Mouse (Mus musculus) forebrain, embryonic 14.5 days (tissue): ENCODE results near the gene Olfr514. TPM values are rescaled to one million over a fixed set of nuclear protein-coding genes. Genes with fewer than 3 reads are reported as not detected.
"Not testable (repeated sequence)": the region's sequence is repeated elsewhere in the genome, so short reads cannot be mapped to it uniquely, and the experiment has no call there.

Experiments
- ATAC-seq: fragments of 200-750 bp; cut with Nextera tagmentation; 2 replicates; pipeline ENCODE4 v1.8.0; 2017; ENCODE audit warnings: mild to moderate bottlenecking, moderate library complexity
- DNase-seq: peaks from one replicate; pipeline ENCODE4 v3.0.0-alpha.2; 2015; ENCODE audit warnings: low spot score
- H3K27ac ChIP-seq: fragments of 300-500 bp; sonication (generic); 2 replicates; pipeline ENCODE4 v1.5.1; 2014; ENCODE audit warnings: low read depth, mild to moderate bottlenecking, control low read depth, low read length, moderate library complexity
- H3K27me3 ChIP-seq: fragments of 300-500 bp; sonication (generic); replicated peaks from 2 replicates; pipeline ENCODE4 v1.6.1; 2014; ENCODE audit warnings: low read length, control low read depth, mixed read lengths; ENCODE audit not compliant: control insufficient read depth, insufficient read depth
- H3K36me3 ChIP-seq: fragments of 300-500 bp; sonication (generic); 2 replicates; pipeline ENCODE4 v1.6.1; 2014; ENCODE audit warnings: low read length, control low read depth; ENCODE audit not compliant: control insufficient read depth, insufficient read depth
- H3K4me1 ChIP-seq: fragments of 300-500 bp; sonication (generic); 2 replicates; pipeline ENCODE4 v1.6.1; 2014; ENCODE audit warnings: antibody characterized with exemption, low read length, control low read depth; ENCODE audit not compliant: control insufficient read depth, insufficient read depth
- H3K4me2 ChIP-seq: fragments of 300-500 bp; sonication (generic); 2 replicates; pipeline ENCODE4 v1.6.1; 2014; ENCODE audit warnings: mild to moderate bottlenecking, control low read depth, low read length
- H3K4me3 ChIP-seq: fragments of 300-500 bp; sonication (generic); 2 replicates; pipeline ENCODE4 v1.5.1; 2014; ENCODE audit warnings: low read depth, low read length, control low read depth
- H3K9ac ChIP-seq: fragments of 300-500 bp; sonication (generic); 2 replicates; pipeline ENCODE4 v1.6.1; 2014; ENCODE audit warnings: mild to moderate bottlenecking, low read length, control low read depth, moderate library complexity
- H3K9me3 ChIP-seq: fragments of 300-500 bp; sonication (generic); replicated peaks from 2 replicates; pipeline ENCODE4 v1.6.1; 2016; ENCODE audit warnings: low read length, control low read depth, mixed read lengths; ENCODE audit not compliant: control insufficient read depth
- WGBS: fragments of 180-500 bp; shearing (Covaris S2); extraction: QIAGEN DNeasy Blood & Tissue Kit; methylation state at CpG from one replicate; pipeline ENCODE4 v1.1.7; 2014; 5-methylcytosine and 5-hydroxymethylcytosine counted together
- polyA plus RNA-seq: library from polyadenylated mRNA; unstranded; fragments of >200 nt; fragmentation: Nextera tagmentation; extraction: Ambion mirVana; gene quantifications from 2 replicates; pipeline ENCODE4 v1.2.1, GENCODE M21; 2014

The Olfr514 gene
- polyA plus RNA-seq, result not detected in 2 replicates

GRCm38 (mm10) chr7:108825897-108826296 lies at the start of gene Olfr514:
Gene Olfr514, minus strand, starts transcription at chr7:108825997.
- Histone ChIP-seq H3K9me3 (no peaks in the 10 kb centered on the region), H3K4me2 (no peak within 1 kb of the TSS), H3K4me3 (no peak within 1 kb of the TSS), H3K36me3 (no peaks in the 10 kb centered on the region), H3K27ac (no peak within 1 kb of the TSS), H3K27me3 (no peaks in the 10 kb centered on the region), H3K4me1 (no peaks in the 10 kb centered on the region), H3K9ac (no peak within 1 kb of the TSS)
- DNase-seq, result no peak
- no peak for ATAC-seq

DNA sequence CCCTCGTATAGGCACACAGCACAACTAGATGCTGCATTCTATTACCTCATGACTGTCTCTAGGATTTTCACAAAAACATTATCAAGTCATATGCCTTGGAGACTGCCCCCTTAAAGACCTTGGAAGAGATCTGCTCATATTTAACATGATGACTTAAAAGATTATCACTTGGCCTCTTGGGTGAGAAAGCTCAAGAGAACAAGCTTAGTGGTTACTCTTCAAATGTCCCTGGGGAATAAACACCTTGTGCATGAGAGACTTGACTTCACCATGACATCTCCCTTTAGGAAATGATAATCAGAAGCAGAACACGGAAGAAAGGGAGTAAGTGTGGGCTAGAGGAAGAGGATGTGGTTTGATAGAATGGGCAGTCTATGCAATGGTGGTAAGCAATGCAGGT lies 46.5 kb upstream of the Olfr514 start, which contains the start of gene Olfr517:
TSS of gene Olfr517 (minus strand) at position 101 of the 400 bp plus-strand sequence.
- no peak for ATAC-seq
- no peak for DNase-seq

DNA sequence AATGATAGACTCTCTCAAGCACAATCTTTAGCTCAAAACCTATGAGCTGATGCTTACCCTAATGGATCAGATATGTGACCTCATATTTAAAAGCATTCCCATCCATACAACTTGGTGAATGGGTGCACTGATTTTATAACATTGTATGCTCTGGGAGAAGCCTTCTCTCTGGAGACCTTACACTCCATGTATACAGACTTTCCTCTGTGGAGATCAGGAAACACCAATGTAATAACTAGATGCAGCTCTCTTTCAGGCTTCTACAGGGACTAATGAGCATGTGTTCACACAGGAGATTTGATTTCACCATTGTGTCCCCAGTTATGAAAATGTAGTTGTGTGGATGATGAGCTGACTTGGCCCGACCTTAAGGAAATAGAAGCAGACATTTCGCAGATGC lies 24.6 kb upstream of the Olfr514 start, which contains the start of gene Olfr516:
TSS of gene Olfr516 (minus strand) at position 101 of the 400 bp plus-strand sequence.
- Histone ChIP-seq H3K9ac (no peak within 1 kb of the TSS), H3K27me3 (no peaks in the 10 kb centered on the region), H3K9me3 (no peaks in the 10 kb centered on the region), H3K4me1 (no peaks in the 10 kb centered on the region), H3K4me3 (no peak within 1 kb of the TSS), H3K27ac (no peak within 1 kb of the TSS), H3K4me2 (no peak within 1 kb of the TSS), H3K36me3 (no peaks in the 10 kb centered on the region)
- DNase-seq (no peak), ATAC-seq (no peak)
- WGBS, result 96% methylated on average over 2 of the region's 2 CpGs

More for the DNA sequence above, 46.5 kb upstream of the Olfr514 start, which contains the start of gene Olfr517:
- H3K4me1 ChIP-seq, result no peaks in the 10 kb centered on the region
- WGBS, result 67% methylated on average over 2 of the region's 2 CpGs
- no peak within 1 kb of the TSS for H3K4me2 ChIP-seq
- H3K27ac ChIP-seq, result no peak within 1 kb of the TSS
- H3K36me3 ChIP-seq, result no peaks in the 10 kb centered on the region
- H3K4me3 ChIP-seq, result no peak within 1 kb of the TSS
- H3K27me3 ChIP-seq, result no peaks in the 10 kb centered on the region
- H3K9ac ChIP-seq, result no peak within 1 kb of the TSS
- no peaks in the 10 kb centered on the region for H3K9me3 ChIP-seq

DNA sequence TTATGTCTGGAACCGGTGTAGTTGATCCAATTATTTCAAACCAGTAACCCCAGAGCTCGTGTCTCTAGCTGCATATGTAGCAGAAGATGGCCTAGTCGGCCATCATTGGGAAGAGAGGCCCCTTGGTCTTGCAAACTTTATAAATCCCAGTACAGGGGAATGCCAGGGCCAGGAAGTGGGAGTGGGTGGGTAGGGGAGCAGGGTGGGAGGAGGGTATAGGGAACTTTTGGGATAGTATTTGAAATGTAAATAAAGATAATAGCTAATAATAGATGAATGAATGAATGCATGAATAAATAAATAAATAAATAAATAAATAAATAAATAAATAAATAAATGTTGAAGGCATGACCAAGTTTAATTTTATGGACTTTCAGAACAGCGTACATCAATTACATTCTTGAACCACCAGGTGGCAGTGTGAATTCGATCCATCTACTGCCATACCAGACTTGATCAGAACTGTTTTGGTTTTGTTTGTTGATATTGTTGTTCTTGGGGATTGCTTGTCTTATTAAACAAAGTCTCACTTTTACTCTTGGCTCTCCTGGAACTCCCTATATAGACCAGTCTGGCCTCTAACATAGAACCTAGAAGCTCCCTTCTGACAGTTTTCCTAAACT lies 11.1 kb downstream of the Olfr514 start:
- not testable (repeated sequence) for H3K4me3 ChIP-seq, H3K27me3 ChIP-seq, H3K4me2 ChIP-seq, H3K9me3 ChIP-seq, ATAC-seq, H3K9ac ChIP-seq, H3K27ac ChIP-seq, H3K36me3 ChIP-seq, H3K4me1 ChIP-seq
- WGBS, result 47% methylated on average over 5 of the region's 5 CpGs
- DNase-seq, result peak; percentile 79

DNA sequence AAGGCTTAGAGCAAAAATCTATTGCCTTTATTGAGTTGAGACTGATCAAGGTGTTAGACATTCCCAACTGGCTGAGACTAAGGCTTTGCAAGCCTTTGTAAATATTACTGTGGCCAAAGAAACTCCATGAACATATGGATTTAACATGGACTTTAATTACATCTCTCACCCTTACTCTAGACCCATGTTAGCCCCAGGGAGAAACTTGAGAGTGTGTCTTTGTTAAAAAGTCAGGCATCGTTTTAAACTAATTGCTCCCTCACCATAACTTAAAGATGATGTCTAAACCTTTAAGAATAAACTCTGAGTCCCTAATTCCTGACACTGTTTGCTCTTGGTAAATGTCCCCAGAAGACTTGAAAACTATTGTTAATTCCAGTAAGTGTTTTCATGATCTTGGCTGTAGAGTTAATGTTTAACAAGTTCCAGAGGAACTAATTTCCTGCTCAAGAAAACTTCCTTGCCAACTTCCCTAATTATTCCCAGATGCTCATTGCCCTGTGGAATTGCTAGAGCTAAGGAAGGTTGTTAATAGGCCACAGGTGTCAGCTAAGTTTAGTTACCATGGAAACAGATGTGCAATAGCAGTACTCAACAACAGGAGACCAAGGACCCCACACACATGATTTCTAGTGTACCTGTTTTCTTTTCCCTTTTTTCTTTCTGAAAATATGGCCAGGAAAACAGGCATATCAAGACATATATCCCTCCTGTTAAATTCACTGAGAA lies 28.4 kb downstream of the Olfr514 start:
- Histone ChIP-seq H3K27me3 (no peaks in the 10 kb centered on the region), H3K9me3 (no peaks in the 10 kb centered on the region), H3K27ac (no peak overlapping the region), H3K4me2 (no peak overlapping the region), H3K4me1 (no peaks in the 10 kb centered on the region), H3K36me3 (no peaks in the 10 kb centered on the region), H3K4me3 (no peak overlapping the region), H3K9ac (no peak overlapping the region)
- DNase-seq (no peak), ATAC-seq (no peak)
- 50% methylated on average over 1 of the region's 1 CpGs for WGBS

Other genes starting within 250 kb of the Olfr514 start
- not detected in 2 replicates for gene Olfr506, start 215.2 kb downstream of the Olfr514 start, polyA plus RNA-seq
- gene Olfr507, start 204.2 kb downstream of the Olfr514 start, polyA plus RNA-seq, result not detected in 2 replicates
- not detected in 2 replicates for gene Olfr508, start 196.0 kb downstream of the Olfr514 start, polyA plus RNA-seq
- not detected in 2 replicates for gene Olfr509, start 174.1 kb downstream of the Olfr514 start, polyA plus RNA-seq
- gene Olfr510, start 159.6 kb downstream of the Olfr514 start, polyA plus RNA-seq, result not detected in 2 replicates
- not detected in 2 replicates for gene Olfr512, start 112.7 kb downstream of the Olfr514 start, polyA plus RNA-seq
- gene Olfr513, start 75.0 kb downstream of the Olfr514 start, polyA plus RNA-seq, result not detected in 2 replicates
- not detected in 2 replicates for gene Olfr516, start 24.5 kb upstream of the Olfr514 start, polyA plus RNA-seq
- gene Olfr517, start 46.4 kb upstream of the Olfr514 start, polyA plus RNA-seq, result not detected in 2 replicates
- not detected in 2 replicates for gene Olfr518, start 59.0 kb upstream of the Olfr514 start, polyA plus RNA-seq
- gene Olfr519, start 68.4 kb upstream of the Olfr514 start, polyA plus RNA-seq, result not detected in 2 replicates
- not detected in 2 replicates for gene Nlrp10, start 104.2 kb upstream of the Olfr514 start, polyA plus RNA-seq
- gene Eif3f, start 108.4 kb upstream of the Olfr514 start, polyA plus RNA-seq, result 70.8 and 91.0 TPM in 2 replicates
- gene Tub, start 124.3 kb upstream of the Olfr514 start, polyA plus RNA-seq, result 28.6 and 35.1 TPM in 2 replicates